Mouse (Mus musculus) urinary bladder, postnatal 25 days (tissue): ENCODE results near the gene Fxr2.
"Not testable (repeated sequence)": the region's sequence is repeated elsewhere in the genome, so short reads cannot be mapped to it uniquely, and the experiment has no call there.

Source experiments
- DNase-seq: peaks from one replicate; pipeline ENCODE4 v3.0.0; 2022; ENCODE audit warnings: low spot score

Gene Fxr2

DNA sequence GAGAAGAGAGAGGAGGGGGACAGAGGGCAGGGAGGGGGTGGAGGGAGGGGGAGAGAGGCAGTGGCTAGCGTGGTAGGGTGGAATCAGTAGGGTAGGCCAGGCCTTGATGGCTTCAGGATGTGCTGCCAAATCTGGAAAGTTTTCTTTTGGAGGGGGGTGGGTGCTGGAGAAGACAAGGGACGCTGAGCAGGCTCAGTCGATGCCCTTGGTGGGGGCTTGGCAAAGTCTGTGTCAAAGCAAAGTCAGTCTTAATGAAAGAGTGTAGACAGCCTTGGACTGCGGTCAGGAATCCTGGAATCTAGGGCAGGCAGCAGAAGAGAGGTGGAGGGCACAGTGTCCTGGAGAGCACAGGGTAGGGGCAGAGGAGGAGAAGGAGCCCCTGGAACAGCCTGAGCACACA, 21.9 kb upstream of the Fxr2 start:
- DNase-seq: no peak

DNA sequence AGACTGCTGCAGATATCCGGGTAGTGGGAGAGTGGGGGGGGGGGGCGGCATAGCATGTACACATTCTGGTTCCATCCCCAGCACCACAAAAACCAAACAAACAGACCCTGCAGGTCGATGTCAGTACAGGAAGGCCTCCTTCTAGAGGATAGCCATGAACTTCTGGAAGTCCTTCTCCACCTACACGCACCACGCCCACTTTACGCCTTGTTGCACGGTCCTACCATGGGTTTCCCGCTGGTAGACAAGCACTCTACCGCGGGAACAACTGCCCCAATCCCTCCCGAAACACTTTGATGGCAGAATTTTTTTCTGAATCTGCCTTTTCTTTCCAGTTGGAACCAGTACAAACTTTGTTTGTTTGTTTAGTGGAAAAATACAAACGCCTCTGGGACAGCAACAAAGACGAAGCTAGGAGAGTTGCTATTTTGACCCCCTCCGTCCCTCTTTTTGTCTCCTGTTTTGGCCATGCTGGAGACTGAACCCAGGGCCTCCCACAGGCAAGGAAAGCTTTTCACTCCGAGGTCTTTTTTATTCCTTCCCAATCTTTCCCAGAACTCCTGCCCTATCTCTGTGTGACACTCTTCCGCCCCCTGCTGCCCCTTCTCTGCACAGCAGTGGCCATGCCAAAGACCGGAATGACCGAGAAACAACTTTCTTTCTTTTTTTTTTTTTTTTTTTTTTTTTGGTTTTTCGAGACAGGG, 19.1 kb upstream of the Fxr2 start:
- peak; percentile 78 for DNase-seq

DNA sequence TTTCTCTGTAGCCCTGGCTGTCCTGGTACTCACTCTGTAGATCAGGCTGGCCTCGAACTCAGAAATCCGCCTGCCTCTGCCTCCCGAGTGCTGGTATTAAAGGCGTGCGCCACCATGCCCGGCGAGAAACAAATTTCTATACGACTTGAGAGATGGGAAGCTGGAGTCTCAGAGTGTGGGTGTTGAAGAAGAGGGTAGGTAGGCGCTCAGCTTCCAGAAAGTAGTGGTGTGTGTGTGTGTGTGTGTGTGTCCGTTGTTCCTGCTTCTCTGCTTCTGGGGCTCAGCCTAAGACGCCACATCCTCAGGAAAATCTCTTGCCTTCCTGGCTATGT, 18.6 kb upstream of the Fxr2 start:
- DNase-seq: not testable (repeated sequence)

DNA sequence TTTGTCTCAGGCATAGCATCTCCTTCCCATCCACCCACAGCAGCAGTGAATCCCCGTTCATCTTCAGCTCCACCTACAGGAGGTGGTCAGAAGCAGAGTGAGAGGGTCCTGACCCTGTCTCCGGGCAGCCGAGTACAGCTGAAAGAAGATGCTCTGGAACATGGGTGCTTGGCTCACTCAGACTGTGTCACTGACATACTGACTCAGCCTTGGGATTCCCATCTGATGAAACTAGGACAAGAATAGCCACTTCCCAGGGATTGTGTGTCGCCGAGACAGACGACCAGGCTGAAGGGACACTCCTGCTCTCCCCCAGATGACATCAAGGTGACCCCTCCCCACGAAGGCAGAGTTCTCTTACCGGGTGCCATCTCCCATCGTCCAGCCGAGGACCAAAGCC, 16.0 kb upstream of the Fxr2 start:
- no peak for DNase-seq

DNA sequence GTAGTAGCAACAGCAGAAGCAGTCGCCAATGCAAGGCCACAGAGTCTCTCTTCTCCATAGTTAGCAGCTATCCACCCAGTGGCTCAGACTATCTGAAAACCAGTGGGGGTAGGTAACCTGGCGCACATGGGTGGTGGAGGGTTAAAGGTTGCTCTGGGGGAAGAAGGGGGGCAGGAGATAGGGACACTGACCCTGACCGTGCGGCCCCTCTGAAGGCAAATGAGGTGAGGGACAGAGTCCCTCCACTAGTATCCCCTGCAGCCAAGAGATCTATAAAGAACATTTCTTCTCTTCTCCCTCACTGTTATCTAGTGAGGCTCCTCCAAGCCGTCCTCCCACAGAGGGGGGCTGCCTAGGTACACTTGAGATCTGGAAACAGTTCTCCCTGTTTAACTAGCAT, 15.0 kb upstream of the Fxr2 start, which contains the start of gene Shbg:
Gene Shbg (minus strand): TSS at position 101 of the 400 bp plus-strand sequence.
- no peak for DNase-seq

DNA sequence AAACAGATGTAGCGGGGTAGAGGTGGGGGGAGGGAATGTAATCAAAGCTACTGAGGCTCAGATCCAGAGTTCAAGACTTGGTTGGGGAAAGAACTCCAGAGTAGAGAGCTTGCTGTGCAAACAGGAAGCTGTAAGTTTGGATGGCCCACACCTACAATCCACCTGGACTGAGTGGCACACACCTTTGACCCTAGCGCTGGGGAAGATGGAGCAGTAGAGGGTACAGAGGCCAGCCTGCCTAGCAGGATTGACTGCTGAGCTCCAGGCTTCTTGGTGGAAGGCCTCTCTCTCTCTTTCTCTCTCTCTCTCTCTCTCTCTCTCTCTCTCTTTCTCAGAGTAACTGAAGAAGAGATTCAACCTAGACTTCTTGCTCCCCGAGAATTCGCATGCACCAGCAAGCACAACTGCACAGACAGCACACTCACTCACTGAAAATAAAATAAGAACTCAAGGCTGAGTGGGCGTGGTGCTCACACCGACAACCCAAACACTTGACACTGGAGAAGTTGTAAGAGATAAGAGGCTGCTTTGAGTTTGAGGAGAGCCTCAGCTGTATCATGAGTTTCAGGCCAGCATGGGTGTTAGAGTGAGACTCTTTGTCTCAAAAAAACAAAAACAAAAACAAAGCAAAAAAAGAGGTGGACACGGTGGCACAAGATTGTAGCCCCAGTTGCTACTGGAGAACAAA, 12.3 kb upstream of the Fxr2 start:
- no peak for DNase-seq

DNA sequence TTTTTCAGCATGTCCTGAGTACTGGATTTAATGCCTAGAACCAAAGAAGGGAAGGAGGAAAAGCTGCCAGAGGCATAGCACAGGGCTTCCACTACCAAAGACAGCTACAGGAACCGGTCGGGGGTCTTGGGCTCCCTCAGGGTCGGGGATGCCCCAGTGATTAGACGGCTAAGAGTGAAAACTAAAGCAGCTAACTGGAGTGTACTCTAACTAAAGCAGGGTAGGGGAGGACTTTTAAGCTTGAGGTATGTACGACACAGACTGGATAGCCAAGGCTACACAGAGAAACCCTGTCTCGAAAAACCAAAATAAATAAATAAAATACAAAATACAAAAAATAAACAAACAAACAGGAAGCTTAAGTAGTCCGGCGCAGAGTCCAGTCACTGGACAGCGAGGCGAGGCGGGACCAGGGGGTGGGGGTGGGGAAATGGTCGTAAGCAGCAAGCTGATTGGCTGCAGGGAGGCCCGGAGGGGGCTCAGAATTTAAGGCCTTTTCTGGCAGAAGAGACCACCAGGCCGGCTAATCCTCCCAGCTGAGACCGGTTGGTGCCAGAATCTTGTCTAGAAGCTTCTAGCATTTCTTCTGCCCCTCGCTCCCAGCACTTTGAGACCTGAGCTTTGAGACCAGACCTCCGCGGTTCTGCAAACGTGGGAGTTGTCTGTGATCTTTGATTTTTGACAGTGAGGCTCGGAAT, 11.1 kb upstream of the Fxr2 start, which contains the start of gene Sat2:
Gene Sat2 (plus strand): TSS at position 454 of the 698 bp plus-strand sequence.
- peak; percentile 34 for DNase-seq

DNA sequence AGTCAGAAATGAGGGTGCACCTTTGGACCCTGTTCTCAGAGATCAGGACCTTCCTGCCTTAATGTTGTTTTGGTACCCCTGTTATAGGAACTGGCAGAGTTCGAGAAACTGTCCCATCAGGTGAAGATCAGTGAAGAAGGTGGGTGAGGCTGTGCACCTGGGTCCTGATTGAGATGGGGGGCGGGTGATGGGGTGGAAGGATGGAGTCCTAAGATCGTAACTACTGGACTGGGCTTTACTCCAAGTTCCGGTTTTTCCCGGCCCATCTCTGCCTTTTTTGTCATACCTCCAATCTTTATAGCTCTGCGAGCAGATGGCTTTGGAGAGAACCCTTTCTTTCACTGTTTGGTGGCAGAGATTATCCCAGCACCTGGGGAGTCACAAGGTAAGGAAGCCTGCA, 10.4 kb upstream of the Fxr2 start:
- DNase-seq: no peak

DNA sequence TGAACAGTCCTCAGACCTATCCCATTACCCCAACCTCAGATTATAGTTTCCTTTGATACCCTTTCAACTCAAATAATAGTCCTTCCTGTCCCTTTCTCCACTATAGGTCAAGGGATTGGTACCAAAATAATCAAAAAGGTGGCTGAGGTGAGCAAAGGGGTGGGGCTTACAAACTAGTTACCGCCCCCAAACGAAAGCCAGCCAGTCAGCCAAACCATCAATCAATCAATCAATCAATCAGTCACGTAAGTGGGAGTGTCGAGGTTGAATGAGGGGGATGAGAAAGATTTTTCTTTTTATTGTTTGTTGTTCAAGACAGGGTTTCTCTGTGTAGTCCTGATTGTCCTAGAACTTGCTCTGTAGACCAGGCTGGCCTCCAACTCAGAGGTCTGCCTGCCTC, 9.8 kb upstream of the Fxr2 start:
- no peak for DNase-seq

DNA sequence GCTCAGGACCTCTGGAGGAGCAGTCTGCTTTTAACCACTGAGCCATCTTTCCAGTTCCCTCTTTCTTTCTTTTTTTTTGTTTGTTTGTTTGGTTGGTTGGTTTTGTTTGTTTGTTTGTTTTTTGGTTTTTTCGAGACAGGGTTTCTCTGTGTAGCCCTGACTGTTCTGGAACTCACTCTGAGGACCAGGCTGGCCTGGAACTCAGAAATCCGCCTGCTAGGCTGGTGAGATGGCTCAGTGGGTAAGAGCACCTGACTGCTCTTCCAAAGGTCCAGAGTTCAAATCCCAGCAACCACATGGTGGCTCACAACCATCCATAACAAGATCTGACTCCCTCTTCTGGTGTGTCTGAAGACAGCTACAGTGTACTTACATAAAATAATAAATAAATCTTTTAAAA, 8.5 kb upstream of the Fxr2 start:
- not testable (repeated sequence) for DNase-seq

DNA sequence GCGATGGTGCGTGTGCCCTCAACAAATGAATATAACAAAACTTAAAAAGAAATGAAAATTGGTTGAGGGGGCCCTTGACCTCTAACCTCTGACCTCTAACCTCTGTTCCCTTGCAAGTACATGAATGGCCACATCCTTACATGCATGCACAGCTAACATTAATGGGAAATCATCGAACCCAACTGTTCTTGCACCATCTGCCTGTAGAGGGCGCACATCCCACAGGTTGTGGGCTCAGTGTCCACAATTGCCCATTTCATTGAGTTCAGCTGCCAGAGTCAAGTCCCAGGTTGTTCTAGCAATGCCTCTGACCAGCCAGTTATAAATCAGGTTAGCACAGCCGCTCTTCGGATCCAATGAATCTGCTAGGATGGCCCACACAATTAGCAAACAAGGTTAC, 4.5 kb upstream of the Fxr2 start:
- peak; percentile 76 for DNase-seq

DNA sequence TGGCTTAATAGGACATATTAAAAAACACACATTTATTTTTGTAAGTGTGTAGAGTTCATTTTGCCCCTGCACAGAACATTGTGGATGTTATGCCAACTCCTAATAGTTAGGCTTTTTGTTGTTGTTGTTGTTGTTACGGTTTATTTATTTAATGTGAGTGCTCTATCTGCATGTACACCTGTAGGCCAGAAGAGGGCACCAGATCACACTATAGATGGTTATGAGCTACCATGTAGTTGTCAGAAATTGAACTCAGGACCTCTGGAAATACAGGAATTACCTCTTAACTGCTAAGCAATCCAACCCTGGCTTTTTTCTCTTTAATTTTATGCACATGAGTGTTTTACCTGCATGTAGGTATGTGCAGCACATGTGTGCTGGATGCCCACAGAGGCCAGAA, 3.0 kb upstream of the Fxr2 start:
- no peak for DNase-seq

DNA sequence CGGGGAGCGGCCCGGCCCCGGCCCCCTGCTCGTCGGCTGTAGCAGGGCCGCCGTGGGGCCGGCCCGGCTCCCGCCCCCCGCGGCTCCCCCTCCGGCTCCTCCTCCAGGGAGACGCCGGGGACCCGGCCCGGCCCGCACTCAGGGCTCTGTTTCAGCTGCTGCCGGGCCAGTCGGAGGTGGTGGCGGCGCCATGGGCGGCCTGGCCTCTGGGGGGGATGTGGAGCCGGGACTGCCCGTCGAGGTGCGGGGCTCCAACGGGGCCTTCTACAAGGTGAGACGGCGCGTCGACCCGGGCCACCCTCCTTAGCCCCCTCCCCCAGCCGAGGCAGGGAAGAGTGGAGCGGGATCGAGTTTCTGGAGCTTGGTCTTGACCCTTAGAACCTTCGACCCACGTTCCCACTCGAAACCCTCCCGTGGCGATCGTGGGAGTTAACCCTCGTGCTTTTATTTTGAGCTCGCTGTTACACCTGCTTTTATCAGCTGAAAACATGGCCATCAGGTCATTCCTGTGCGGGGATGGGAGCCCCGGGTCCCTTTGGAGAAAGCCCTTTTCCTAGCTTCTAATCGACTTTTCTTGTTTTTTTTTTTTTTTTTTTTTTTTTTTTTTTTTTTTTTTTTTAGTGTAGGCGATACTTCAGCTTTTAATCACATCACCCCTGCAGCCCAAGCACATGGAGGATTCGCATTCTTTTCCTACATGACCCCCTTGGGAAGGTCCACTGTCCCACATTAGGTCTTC, 507 bp downstream of the Fxr2 start:
- peak; percentile 53 for DNase-seq

DNA sequence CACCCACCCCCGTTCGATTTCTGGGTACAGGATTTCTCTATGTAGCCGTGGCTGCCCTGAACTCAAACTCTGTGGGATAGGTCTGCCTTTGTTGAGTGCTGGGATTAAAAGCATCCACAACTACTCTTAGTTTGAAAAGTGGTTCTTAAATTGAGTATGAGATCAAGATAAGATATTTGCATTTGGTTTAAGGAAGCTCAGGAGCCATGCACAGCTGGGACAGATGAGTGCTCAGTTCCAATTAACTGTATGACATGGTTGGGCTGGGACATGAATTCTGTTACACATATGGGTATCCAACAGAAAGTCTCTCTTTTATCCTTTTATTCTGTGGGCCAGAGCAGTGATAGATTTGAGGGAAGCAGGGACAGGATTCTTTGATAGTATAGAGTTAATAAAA, 2.7 kb downstream of the Fxr2 start:
- no peak for DNase-seq

DNA sequence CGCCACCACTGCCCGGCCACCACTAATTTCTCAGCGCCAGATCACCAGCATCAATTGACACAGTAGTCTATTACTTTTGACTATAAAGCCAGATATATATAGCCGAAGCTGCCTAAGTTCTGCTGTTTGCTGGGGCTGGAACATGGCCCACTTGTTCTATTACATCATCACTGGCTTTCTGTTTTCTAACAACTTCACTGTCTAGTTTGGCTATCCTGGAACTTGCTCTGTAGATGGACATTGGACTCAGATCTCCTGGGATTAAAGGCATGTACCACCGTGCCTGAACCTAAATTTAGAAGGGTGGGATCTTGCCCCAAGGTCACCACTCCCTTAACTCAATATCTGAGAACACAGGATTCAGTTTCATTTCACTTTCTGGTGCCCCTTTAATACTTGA, 13.1 kb downstream of the Fxr2 start:
- DNase-seq: no peak

DNA sequence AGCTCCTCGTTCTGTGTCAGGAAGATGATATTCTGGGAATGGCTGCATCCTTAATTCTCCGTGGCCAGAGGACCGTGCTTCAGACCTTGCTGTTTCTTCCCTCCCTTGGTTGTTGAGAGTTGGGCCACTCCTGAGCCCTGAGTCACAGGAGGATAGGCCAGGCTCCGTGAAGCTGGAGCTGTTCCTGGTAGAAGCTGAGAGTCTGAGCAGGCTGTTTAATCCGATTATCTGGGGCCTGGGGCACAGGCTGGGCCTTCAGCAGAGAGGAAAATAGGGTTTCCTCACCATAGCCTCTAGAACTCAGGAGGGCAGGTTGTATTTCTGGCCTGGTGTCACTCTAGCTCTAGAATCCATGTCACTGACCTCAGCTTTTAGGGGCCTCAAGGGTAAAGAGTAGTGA, 20.6 kb downstream of the Fxr2 start:
- DNase-seq: no peak

DNA sequence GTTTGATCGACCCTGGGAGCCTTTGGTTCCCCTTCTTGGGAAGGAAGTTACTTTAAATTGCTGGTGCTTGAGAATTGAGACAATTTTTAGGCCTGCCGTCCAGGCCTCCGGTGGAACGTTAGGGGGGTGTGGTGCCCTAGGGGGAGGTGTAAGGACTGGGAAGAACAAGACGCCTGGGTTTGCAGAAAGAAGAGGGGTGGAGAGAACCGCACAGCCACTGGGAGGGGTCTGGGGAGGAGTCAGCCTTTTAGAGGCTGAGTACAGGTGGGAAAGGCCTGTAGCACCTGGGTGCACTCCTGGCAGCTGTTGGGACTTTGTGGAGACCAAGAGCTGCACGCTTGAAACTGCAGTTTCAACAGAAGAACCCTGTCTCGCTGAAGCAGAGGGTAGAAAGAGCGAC, 22.0 kb downstream of the Fxr2 start:
- peak; percentile 25 for DNase-seq

DNA sequence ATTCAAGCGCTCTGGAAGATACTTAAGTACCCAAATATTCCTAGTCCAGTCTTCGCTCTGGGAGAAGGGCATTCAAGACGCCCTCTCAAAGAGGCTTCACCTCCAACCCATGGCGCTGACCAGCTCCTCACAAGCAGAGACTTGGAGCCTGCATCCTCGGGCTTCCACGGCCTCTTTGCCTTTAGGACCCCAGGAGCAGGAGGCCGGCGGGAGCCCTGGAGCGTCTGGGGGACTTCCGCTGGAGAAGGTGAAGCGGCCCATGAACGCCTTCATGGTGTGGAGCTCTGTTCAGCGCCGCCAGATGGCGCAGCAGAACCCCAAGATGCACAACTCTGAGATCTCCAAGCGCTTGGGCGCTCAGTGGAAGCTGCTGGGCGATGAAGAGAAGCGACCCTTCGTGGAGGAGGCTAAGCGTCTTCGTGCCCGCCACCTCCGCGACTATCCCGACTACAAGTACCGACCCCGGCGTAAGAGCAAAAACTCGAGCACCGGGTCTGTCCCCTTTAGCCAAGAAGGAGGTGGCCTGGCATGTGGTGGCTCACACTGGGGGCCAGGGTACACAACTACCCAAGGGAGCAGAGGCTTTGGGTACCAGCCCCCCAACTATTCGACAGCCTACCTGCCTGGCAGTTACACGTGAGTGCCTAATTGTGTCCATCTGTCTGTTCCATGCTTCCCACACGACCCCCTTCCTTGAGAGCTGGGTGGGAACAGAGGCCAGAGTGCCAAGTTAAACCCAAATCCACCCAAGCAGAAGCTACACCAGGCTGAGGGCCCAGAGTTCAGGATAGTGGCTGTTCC, 22.7 kb downstream of the Fxr2 start, which contains the start of gene Sox15:
Gene Sox15 (plus strand): TSS at position 51 of the 801 bp plus-strand sequence.
- DNase-seq: peak; percentile 65

DNA sequence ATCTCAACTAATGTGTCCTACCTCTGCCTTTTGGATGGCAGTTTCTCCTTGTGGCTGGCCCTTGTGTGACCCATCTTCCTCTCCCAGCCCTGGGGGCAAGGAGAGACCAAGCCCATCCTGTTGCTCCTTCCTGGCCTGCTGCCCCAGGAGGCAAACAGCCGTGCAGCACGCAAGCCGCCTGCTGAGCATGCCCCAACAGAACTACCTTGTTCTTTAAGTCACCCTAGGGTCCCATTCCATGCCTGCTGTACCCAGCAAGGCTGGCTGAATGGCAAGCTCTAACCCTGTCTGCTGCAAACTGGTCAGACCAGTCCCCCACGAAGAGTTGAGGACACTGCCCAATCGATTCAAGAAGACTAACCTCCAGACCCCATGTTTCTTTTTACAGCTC, 23.3 kb downstream of the Fxr2 start:
- DNase-seq: peak; percentile 46

DNA sequence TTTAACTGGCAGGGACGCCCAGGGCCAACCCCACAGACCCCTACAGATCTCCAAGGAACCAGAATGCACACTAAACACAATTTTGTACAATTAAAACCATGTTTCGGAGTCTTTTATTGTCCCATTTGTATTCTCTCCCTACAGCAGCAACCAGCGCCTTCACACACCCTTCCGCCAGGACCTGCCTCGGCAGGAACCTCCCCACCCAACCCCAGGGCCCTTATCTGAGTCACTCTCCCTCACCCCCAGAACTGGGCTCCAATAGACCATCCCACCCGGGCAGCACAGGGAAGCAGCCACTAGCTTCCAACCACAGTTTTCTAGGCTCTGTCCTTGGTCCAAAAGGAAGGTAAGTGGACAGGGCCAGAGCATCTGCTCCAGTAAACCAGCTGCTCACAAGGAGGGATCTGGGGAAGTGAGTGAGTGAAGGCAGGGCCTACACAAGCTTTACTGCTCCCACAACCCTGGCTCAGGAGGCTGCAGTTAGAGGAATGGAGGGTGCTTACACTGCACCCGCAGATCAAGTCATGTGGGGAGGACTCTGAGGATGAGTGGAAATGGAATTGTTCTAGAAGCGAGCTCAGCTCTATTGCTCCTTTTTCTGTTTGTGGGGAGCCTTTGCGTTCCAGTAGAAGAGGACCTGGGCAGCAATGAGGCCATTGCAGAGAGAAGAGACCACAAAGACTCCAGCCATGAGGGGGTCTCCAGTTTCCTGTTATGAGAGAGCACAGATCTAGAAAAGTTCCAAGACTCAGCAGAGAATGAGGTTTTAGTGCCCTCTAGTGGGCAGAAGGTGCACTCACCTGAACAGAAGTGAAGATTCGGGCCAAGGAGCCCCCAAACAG, 24.0 kb downstream of the Fxr2 start:
- DNase-seq: peak; percentile 39

DNA sequence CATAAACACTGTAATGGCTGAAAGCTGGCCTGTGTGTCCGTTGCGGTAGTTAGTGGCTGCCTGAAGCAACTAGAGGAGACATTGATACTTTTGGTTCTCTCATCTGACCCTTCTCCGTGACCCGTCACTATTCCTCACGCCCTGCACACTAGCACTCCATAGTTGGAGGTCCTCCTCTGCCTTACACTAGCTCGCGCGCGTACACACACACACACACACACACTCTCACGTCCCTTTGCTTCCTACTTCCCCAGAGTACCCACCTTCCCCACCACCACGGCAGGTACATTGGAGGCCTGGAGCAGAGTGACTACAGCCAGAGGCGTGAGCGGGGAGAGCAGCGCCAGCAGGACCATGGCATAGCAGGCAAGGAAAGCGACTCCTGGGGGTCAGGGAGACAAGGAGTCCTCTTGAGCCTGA, 24.7 kb downstream of the Fxr2 start:
- no peak for DNase-seq
